Mouse (Mus musculus) erythroblast, embryonic 14.5 days (primary cell): Measurements from ENCODE around the gene Adam12.

Experiments
- GATA1 ChIP-seq: IDR thresholded peaks from 2 replicates; pipeline ENCODE4 v1.6.1; 2012; ENCODE audit warnings: low read length, inconsistent platforms, mixed read lengths
- TAL1 ChIP-seq: IDR thresholded peaks from 3 replicates; pipeline ENCODE4 v1.6.1; 2012; ENCODE audit warnings: low read length, inconsistent platforms, mixed read lengths

GRCm38 (mm10) chr7:134052486-134052885 is 179.5 kb downstream of the Adam12 start:
- TF ChIP-seq GATA1 (no peak), TAL1 (no peak)
